Mouse (Mus musculus) liver, embryonic 11.5 days (tissue): ENCODE results near the gene Gm867. TPM values are rescaled to one million over a fixed set of nuclear protein-coding genes. Genes with fewer than 3 reads are reported as not detected.

ENCODE experiments used
- ATAC-seq: fragments of 200-750 bp; cut with Nextera tagmentation; replicated peaks from 2 replicates; pipeline ENCODE4 v1.8.0; 2017; ENCODE audit warnings: moderate number of reproducible peaks, mild to moderate bottlenecking, moderate TSS enrichment, moderate library complexity; ENCODE audit not compliant: low FRiP score
- DNase-seq: peaks from one replicate; pipeline ENCODE4 v3.0.0-alpha.2; 2017; ENCODE audit warnings: low spot score
- H3K27ac ChIP-seq: fragments of 300-500 bp; sonication (generic); 2 replicates; pipeline ENCODE4 v1.5.1; 2014; ENCODE audit warnings: mild to moderate bottlenecking, low read depth, low read length, control low read depth
- H3K27me3 ChIP-seq: fragments of 300-500 bp; sonication (generic); replicated peaks from 2 replicates; pipeline ENCODE4 v1.6.1; 2014; ENCODE audit warnings: low read length, mixed read lengths; ENCODE audit not compliant: control insufficient read depth, insufficient read depth
- H3K36me3 ChIP-seq: fragments of 300-500 bp; sonication (generic); 2 replicates; pipeline ENCODE4 v1.6.1; 2014; ENCODE audit warnings: mild to moderate bottlenecking, low read length, moderate library complexity, mixed read lengths; ENCODE audit not compliant: control insufficient read depth, insufficient read depth
- H3K4me1 ChIP-seq: fragments of 300-500 bp; sonication (generic); replicated peaks from 2 replicates; pipeline ENCODE4 v1.6.1; 2014; ENCODE audit warnings: low read length, mixed read lengths; ENCODE audit not compliant: control insufficient read depth, insufficient read depth
- H3K4me2 ChIP-seq: fragments of 300-500 bp; sonication (generic); 2 replicates; pipeline ENCODE4 v1.6.1; 2014; ENCODE audit warnings: mild to moderate bottlenecking, control low read depth, moderate library complexity
- H3K4me3 ChIP-seq: fragments of 300-500 bp; sonication (generic); 2 replicates; pipeline ENCODE4 v1.5.1; 2014; ENCODE audit warnings: low read depth, low read length, control low read depth
- H3K9ac ChIP-seq: fragments of 300-500 bp; sonication (generic); 2 replicates; pipeline ENCODE4 v1.6.1; 2014; ENCODE audit warnings: low read depth, low read length, control low read depth
- H3K9me3 ChIP-seq: fragments of 300-500 bp; sonication (generic); 2 replicates; pipeline ENCODE4 v1.6.1; 2016; ENCODE audit warnings: low read length, inconsistent platforms, mixed read lengths; ENCODE audit not compliant: control insufficient read depth
- WGBS: fragments of 180-500 bp; shearing (Covaris S2); extraction: QIAGEN DNeasy Blood & Tissue Kit; methylation state at CpG from one replicate; pipeline ENCODE4 v1.1.7; 2014; 5-methylcytosine and 5-hydroxymethylcytosine counted together
- polyA plus RNA-seq: library from polyadenylated mRNA; unstranded; fragments of >200 nt; fragmentation: Nextera tagmentation; extraction: Ambion mirVana; gene quantifications from 2 replicates; pipeline ENCODE4 v1.2.1, GENCODE M21; 2014

Gm867 gene
- polyA plus RNA-seq, 1 experiment from 2014 or later, result 3.4 TPM

GRCm38 (mm10) chr10:75950791-75951210 is 10.3 kb upstream of the Gm867 start:
- Histone ChIP-seq H3K27ac (no peak overlapping the region), H3K4me3 (peak overlapping the region; percentile 53), H3K9me3 (no peaks in the 10 kb centered on the region), H3K4me2 (peak overlapping the region; percentile 81), H3K9ac (peak overlapping the region; percentile 41; the same call in 1 of the 2 replicates), H3K4me1 (peaks cover 9% of the 10 kb centered on the region; the same call in 1 of the 2 replicates), H3K27me3 (peaks cover 10% of the 10 kb centered on the region), H3K36me3 (no peaks in the 10 kb centered on the region)
- 5% methylated on average over 23 of the region's 23 CpGs for WGBS
- ATAC-seq (peak; percentile 36), DNase-seq (no peak)

GRCm38 (mm10) chr10:75949053-75950045 is 8.9 kb upstream of the Gm867 start:
- Histone ChIP-seq H3K36me3 (no peaks in the 10 kb centered on the region), H3K4me3 (no peak overlapping the region), H3K4me1 (peaks cover 8% of the 10 kb centered on the region; the same call in 1 of the 2 replicates), H3K27ac (no peak overlapping the region), H3K9ac (no peak overlapping the region), H3K4me2 (no peak overlapping the region), H3K9me3 (no peaks in the 10 kb centered on the region), H3K27me3 (peaks cover 10% of the 10 kb centered on the region)
- no peak for ATAC-seq
- DNase-seq, result no peak
- 76% methylated on average over 22 of the region's 22 CpGs for WGBS

GRCm38 (mm10) chr10:75948079-75948478 is 7.6 kb upstream of the Gm867 start:
- H3K27ac ChIP-seq, result no peak overlapping the region
- no peak overlapping the region for H3K4me3 ChIP-seq
- H3K4me1 ChIP-seq, result 0 out of 2 replicates have a peak, but pooled peaks cover 5% of the 10 kb centered on the region
- peaks cover 10% of the 10 kb centered on the region for H3K27me3 ChIP-seq
- no peak for DNase-seq
- ATAC-seq, result no peak
- no peaks in the 10 kb centered on the region for H3K9me3 ChIP-seq
- WGBS, result 66% methylated on average over 5 of the region's 5 CpGs
- H3K9ac ChIP-seq, result no peak overlapping the region
- H3K4me2 ChIP-seq, result no peak overlapping the region
- H3K36me3 ChIP-seq, result no peaks in the 10 kb centered on the region

- Histone ChIP-seq H3K9ac (no peak overlapping the region), H3K4me3 (no peak overlapping the region), H3K9me3 (no peaks in the 10 kb centered on the region), H3K27me3 (peaks cover 8% of the 10 kb centered on the region), H3K4me1 (0 out of 2 replicates have a peak, but pooled peaks cover 3% of the 10 kb centered on the region), H3K27ac (no peak overlapping the region), H3K36me3 (no peaks in the 10 kb centered on the region), H3K4me2 (no peak overlapping the region)
- ATAC-seq (no peak), DNase-seq (no peak)
- WGBS, result 74% methylated on average over 7 of the region's 7 CpGs
Observed at GRCm38 (mm10) chr10:75945896-75946295, 5.4 kb upstream of the Gm867 start.

- peaks cover 5% of the 10 kb centered on the region; the same call in 1 of the 2 replicates for H3K27me3 ChIP-seq
- DNase-seq (no peak), ATAC-seq (no peak)
- no peak overlapping the region for H3K27ac ChIP-seq
- H3K4me2 ChIP-seq, result no peak overlapping the region
- no peaks in the 10 kb centered on the region for H3K36me3 ChIP-seq
- WGBS, result 92% methylated on average over 7 of the region's 7 CpGs
- H3K4me1 ChIP-seq, result peaks cover 4% of the 10 kb centered on the region; the same call in 1 of the 2 replicates
- H3K9ac ChIP-seq, result no peak overlapping the region
- H3K9me3 ChIP-seq, result no peaks in the 10 kb centered on the region
- no peak overlapping the region for H3K4me3 ChIP-seq
Observed at GRCm38 (mm10) chr10:75945213-75945612, 4.7 kb upstream of the Gm867 start.

GRCm38 (mm10) chr10:75944066-75944772 is 3.7 kb upstream of the Gm867 start:
- Histone ChIP-seq H3K4me3 (no peak overlapping the region), H3K27me3 (no peaks in the 10 kb centered on the region; the same call in 1 of the 2 replicates), H3K36me3 (no peaks in the 10 kb centered on the region), H3K4me1 (peaks cover 14% of the 10 kb centered on the region), H3K9me3 (no peaks in the 10 kb centered on the region), H3K4me2 (no peak overlapping the region), H3K9ac (no peak overlapping the region), H3K27ac (no peak overlapping the region)
- no peak for DNase-seq
- WGBS, result 56% methylated on average over 11 of the region's 11 CpGs
- no peak for ATAC-seq

GRCm38 (mm10) chr10:75942736-75943477 is 2.4 kb upstream of the Gm867 start, which contains the start of gene Vpreb3:
TSS of gene Vpreb3 (plus strand) at chr10:75943057.
- no peak for ATAC-seq
- Histone ChIP-seq H3K4me3 (no peak within 1 kb of the TSS), H3K9ac (no peak within 1 kb of the TSS), H3K27me3 (no peaks in the 10 kb centered on the region), H3K9me3 (no peaks in the 10 kb centered on the region), H3K4me1 (peaks cover 22% of the 10 kb centered on the region), H3K27ac (no peak within 1 kb of the TSS), H3K36me3 (no peaks in the 10 kb centered on the region), H3K4me2 (no peak within 1 kb of the TSS)
- WGBS, result 71% methylated on average over 15 of the region's 15 CpGs
- DNase-seq, result no peak
